Mouse (Mus musculus) limb, embryonic 11.5 days (tissue): ENCODE measurements around the gene Clpb. TPM values are rescaled to one million over a fixed set of nuclear protein-coding genes. Genes with fewer than 3 reads are reported as not detected.
A peak's percentile ranks its signal among the peaks of the same experiment; 100 is the strongest.

Source experiments
- ATAC-seq: fragments of 200-750 bp; cut with Nextera tagmentation; 2 replicates; pipeline ENCODE4 v1.8.0; 2017; ENCODE audit warnings: low read depth; ENCODE audit not compliant: insufficient number of reproducible peaks, low FRiP score, low TSS enrichment
- DNase-seq: peaks from one replicate; pipeline ENCODE4 v3.0.0-alpha.2; 2015; ENCODE audit warnings: low spot score
- H3K27ac ChIP-seq: fragments of 300-500 bp; sonication (generic); replicated peaks from 2 replicates; pipeline ENCODE4 v1.5.1; 2014; ENCODE audit warnings: low read depth, mild to moderate bottlenecking, low read length
- H3K27me3 ChIP-seq: fragments of 300-500 bp; sonication (generic); 2 replicates; pipeline ENCODE4 v1.6.1; 2014; ENCODE audit warnings: mild to moderate bottlenecking, low read length, mixed read lengths; ENCODE audit not compliant: control insufficient read depth, insufficient read depth
- H3K36me3 ChIP-seq: fragments of 300-500 bp; sonication (generic); 2 replicates; pipeline ENCODE4 v1.6.1; 2014; ENCODE audit warnings: mild to moderate bottlenecking, low read length, moderate library complexity, mixed read lengths; ENCODE audit not compliant: control insufficient read depth, insufficient read depth
- H3K4me1 ChIP-seq: fragments of 300-500 bp; sonication (generic); 2 replicates; pipeline ENCODE4 v1.6.1; 2014; ENCODE audit warnings: low read length, mixed read lengths; ENCODE audit not compliant: control insufficient read depth, insufficient read depth
- H3K4me2 ChIP-seq: fragments of 300-500 bp; sonication (generic); 2 replicates; pipeline ENCODE4 v1.6.1; 2014; ENCODE audit warnings: low read depth, mild to moderate bottlenecking, moderate library complexity; ENCODE audit not compliant: severe bottlenecking
- H3K4me3 ChIP-seq: fragments of 300-500 bp; sonication (generic); 2 replicates; pipeline ENCODE4 v1.5.1; 2014; ENCODE audit warnings: low read depth, low read length
- H3K9ac ChIP-seq: fragments of 300-500 bp; sonication (generic); 2 replicates; pipeline ENCODE4 v1.6.1; 2014; ENCODE audit warnings: mild to moderate bottlenecking, low read length
- H3K9me3 ChIP-seq: fragments of 300-500 bp; sonication (generic); 2 replicates; pipeline ENCODE4 v1.6.1; 2016; ENCODE audit warnings: low read length; ENCODE audit not compliant: control insufficient read depth
- WGBS: fragments of 180-500 bp; shearing (Covaris S2); extraction: QIAGEN DNeasy Blood & Tissue Kit; methylation state at CpG from one replicate; pipeline ENCODE4 v1.1.7; 2014; 5-methylcytosine and 5-hydroxymethylcytosine counted together
- polyA plus RNA-seq: library from polyadenylated mRNA; unstranded; fragments of >200 nt; fragmentation: Nextera tagmentation; extraction: Ambion mirVana; gene quantifications from 2 replicates; pipeline ENCODE4 v1.2.1, GENCODE M21; 2014

The Clpb gene
- polyA plus RNA-seq, 1 experiment from 2014 or later = 46.0 TPM

DNA sequence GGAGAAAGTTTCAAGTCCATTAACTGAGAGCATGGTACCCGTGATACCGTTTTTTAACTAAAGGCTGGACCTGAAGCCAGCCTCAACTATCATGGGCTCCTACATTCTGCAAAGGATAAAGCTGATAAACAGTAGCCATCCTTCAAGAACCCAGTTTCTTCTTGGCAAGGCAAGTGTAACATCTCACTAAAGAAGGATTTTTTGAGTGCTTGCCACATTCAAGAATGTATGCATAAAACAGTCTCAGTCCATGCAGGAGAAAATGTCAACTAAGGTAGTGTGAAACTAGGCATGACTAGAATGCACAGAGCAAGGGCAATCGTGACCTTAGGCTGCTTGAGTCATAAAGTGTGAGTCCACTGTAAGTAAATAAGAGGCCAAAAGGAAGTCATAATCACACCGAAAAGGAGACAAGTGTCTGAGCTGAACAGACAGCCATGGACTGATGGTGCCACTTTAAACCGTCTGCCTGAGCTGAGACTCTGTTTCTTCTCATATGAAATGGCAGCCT, 51.7 kb downstream of the Clpb start:
- Histone ChIP-seq H3K4me2 (no peak overlapping the region), H3K9ac (no peak overlapping the region), H3K27ac (no peak overlapping the region), H3K27me3 (no peaks in the 10 kb centered on the region), H3K9me3 (no peaks in the 10 kb centered on the region), H3K4me3 (no peak overlapping the region), H3K4me1 (no peaks in the 10 kb centered on the region), H3K36me3 (no peaks in the 10 kb centered on the region)
- DNase-seq (no peak), ATAC-seq (no peak)
- 78% methylated on average over 5 of the region's 5 CpGs for WGBS

DNA sequence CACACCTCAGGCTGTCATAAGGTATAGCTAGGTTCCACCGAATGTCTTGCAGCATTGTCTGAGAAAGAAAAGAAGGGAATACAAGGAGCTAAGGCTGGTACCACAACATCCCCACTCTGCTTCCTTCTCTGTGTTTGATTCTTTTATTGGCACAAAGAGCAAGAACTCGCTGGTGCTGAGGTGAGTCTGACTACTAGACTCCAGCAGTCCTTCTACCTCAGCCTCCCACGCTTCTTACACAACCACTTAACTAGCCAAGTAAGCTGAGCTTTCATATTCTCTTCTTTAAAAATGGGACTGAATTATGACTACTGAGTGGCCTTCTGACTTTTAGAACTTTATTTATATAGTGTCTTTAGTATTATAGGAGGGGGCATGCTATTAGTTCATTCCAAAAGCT, 56.9 kb downstream of the Clpb start:
- Histone ChIP-seq H3K36me3 (no peaks in the 10 kb centered on the region), H3K27ac (no peak overlapping the region), H3K4me2 (no peak overlapping the region), H3K9me3 (no peaks in the 10 kb centered on the region), H3K27me3 (no peaks in the 10 kb centered on the region), H3K4me1 (no peaks in the 10 kb centered on the region), H3K9ac (no peak overlapping the region), H3K4me3 (no peak overlapping the region)
- no peak for DNase-seq
- no peak for ATAC-seq
- 88% methylated on average over 3 of the region's 3 CpGs for WGBS

DNA sequence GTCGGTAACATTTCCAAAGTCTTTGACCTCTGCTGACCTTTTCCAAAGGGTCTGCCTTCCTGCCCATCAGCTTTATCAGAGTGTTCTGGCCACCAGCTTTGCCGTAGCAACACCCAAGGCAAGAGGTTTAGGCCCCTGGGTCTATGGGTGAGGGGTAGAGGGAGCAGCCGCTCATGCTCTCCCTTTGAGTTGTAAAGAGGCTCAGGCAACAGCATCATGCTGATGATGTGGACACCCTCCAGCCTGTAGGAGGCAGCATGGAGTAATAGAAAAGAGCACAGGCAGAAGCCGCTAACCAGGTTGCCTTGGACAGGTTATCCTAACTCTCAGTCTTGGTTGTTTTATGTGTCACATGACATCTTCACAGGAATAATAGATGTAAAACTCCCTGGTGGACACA, 61.6 kb downstream of the Clpb start:
- Histone ChIP-seq H3K36me3 (no peaks in the 10 kb centered on the region), H3K4me3 (no peak overlapping the region), H3K9ac (no peak overlapping the region), H3K4me2 (no peak overlapping the region), H3K27me3 (no peaks in the 10 kb centered on the region), H3K9me3 (no peaks in the 10 kb centered on the region), H3K27ac (no peak overlapping the region), H3K4me1 (0 out of 2 replicates have a peak, but pooled peaks cover 2% of the 10 kb centered on the region)
- no peak for ATAC-seq
- WGBS = 61% methylated on average over 4 of the region's 4 CpGs
- DNase-seq = peak; percentile 41

DNA sequence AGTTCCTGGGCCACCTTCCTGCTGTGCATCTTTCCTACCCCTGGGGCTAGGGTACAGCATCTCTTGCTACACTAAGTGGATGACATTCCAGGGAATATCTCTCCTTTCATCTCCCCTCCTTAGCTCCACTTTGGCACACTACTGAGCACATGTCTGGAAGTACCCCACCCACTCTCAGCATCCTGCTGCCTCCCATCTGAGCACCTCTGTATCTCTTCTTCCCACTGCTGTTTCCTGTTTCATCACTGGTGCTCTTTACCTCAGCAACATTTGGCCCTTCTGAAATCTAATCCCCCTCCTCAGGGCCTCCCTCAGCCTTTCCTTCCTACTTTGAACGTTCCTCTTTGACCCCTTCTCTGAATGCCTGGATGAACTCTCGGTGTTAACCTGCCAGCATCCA, 63.5 kb downstream of the Clpb start:
- Histone ChIP-seq H3K4me3 (no peak overlapping the region), H3K36me3 (no peaks in the 10 kb centered on the region), H3K27me3 (no peaks in the 10 kb centered on the region), H3K27ac (no peak overlapping the region), H3K9me3 (no peaks in the 10 kb centered on the region), H3K4me2 (no peak overlapping the region), H3K9ac (no peak overlapping the region), H3K4me1 (0 out of 2 replicates have a peak, but pooled peaks cover 2% of the 10 kb centered on the region)
- no peak for DNase-seq
- WGBS = 17% methylated on average over 2 of the region's 2 CpGs
- no peak for ATAC-seq

DNA sequence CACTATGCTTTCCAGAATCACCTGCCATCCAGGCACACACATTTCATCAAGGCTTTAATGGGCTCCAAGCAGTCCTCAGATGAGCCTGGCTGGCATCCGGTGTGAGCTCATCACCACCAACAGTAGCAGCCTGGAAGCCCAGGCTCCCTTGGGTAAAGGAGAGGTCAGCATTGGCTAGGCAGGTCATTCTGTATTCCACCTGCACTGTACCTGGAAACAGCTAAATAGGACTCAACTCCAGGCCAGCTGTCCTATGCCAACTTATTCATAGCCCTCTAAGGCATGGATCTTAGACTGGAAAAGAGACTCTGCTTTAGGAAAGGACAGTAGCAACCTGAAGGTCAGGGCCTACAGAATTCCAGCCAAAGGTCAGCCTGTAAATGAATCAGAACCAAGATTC, 68.7 kb downstream of the Clpb start:
- 76% methylated on average over 1 of the region's 1 CpGs for WGBS
- Histone ChIP-seq H3K4me3 (no peak overlapping the region), H3K36me3 (no peaks in the 10 kb centered on the region), H3K27ac (no peak overlapping the region), H3K4me2 (no peak overlapping the region), H3K27me3 (no peaks in the 10 kb centered on the region), H3K9me3 (no peaks in the 10 kb centered on the region), H3K9ac (no peak overlapping the region), H3K4me1 (0 out of 2 replicates have a peak, but pooled peaks cover 1% of the 10 kb centered on the region)
- no peak for DNase-seq
- no peak for ATAC-seq

DNA sequence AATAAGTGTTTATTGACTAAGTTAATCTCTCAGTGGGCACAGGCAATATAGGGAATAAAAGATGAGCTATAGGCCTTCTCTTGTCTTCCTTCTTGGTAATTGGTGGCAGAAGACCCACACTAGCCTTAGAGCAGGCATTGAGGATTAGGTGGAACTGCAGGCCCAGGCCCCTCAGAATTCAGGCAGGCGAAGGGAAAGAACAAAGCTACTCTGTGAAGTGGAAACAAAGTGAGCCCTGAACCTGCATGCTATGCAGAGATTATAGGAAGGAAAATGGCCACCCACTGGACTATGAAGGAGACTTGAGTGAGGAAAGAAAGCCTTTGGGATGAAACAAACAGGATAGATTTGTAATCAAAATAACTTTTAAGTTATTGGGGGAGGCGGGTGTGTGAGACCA, 69.6 kb downstream of the Clpb start:
- WGBS = 86% methylated on average over 2 of the region's 2 CpGs
- Histone ChIP-seq H3K9ac (no peak overlapping the region), H3K27ac (no peak overlapping the region), H3K4me2 (no peak overlapping the region), H3K4me3 (no peak overlapping the region), H3K36me3 (no peaks in the 10 kb centered on the region), H3K4me1 (no peaks in the 10 kb centered on the region), H3K27me3 (no peaks in the 10 kb centered on the region), H3K9me3 (no peaks in the 10 kb centered on the region)
- DNase-seq (no peak), ATAC-seq (no peak)

DNA sequence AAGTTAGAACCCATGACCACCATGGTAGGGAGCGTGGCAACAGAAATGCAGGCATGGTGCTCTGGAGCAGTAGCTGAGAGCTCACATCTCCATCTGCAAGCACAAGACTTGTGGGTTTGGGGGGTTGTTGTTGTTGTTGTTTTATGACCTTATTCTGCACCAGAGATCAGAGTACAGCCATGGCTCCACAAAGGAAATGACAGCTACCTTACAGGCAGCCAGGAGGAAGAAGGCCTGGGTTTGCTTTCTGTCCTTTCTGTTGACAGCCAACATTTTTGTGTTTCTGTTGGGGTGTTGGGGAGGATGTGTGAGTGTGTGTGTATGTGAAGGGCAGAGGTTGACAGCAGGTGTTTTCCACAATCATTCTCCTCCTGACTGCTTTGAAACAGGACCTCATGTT, 71.9 kb downstream of the Clpb start:
- DNase-seq (no peak), ATAC-seq (no peak)
- Histone ChIP-seq H3K4me1 (0 out of 2 replicates have a peak, but pooled peaks cover 2% of the 10 kb centered on the region), H3K36me3 (no peaks in the 10 kb centered on the region), H3K9me3 (no peaks in the 10 kb centered on the region), H3K4me2 (no peak overlapping the region), H3K27me3 (no peaks in the 10 kb centered on the region), H3K4me3 (no peak overlapping the region), H3K9ac (no peak overlapping the region), H3K27ac (no peak overlapping the region)
- WGBS = 95% methylated on average over 1 of the region's 1 CpGs

DNA sequence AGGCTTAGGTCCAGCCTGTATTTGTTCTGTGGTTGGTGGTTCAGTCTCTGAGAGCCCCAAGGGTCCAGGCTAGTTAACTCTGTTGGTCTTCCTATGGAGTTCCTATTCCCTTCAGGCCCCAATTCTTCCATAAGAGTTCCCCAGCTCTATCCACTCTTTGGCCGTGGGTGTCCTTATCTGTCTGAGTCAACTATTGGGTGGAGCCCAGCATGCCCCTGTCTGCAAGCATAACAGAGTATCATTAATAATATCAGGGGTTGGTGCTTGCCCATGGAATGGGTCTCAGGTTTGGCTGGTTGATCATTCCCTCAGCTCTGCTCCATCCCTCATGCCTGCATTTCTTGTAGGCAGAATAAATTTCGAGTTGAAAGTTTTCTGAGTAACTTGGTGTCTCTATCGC, 74.3 kb downstream of the Clpb start:
- Histone ChIP-seq H3K27ac (no peak overlapping the region), H3K36me3 (no peaks in the 10 kb centered on the region), H3K9me3 (no peaks in the 10 kb centered on the region), H3K4me3 (no peak overlapping the region), H3K9ac (no peak overlapping the region), H3K4me1 (0 out of 2 replicates have a peak, but pooled peaks cover 2% of the 10 kb centered on the region), H3K27me3 (no peaks in the 10 kb centered on the region), H3K4me2 (no peak overlapping the region)
- DNase-seq (no peak), ATAC-seq (no peak)
- WGBS = 88% methylated on average over 3 of the region's 3 CpGs

DNA sequence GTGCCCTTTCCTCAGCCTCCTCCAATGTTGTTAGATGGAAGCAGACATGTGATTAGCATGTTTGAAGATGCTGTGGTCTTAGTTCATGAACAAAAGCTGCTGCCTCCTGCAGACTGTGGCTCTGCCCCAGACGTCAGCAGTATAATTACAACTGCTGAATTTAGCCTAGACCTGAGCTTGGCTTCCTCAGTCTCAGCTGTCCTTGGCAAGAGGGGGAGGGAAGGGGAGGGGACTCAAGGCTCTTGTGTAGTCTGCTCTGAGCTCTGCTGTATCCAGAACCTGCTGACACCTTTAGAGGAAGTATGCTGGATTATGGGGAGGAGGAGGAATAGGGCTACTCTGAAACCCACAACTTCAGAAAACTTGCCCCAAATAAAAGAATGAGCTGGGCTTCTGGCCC, 76.2 kb downstream of the Clpb start:
- ATAC-seq (no peak), DNase-seq (peak; percentile 22)
- no peak overlapping the region for H3K4me3 ChIP-seq
- no peaks in the 10 kb centered on the region for H3K27me3 ChIP-seq
- no peak overlapping the region for H3K27ac ChIP-seq
- 0 out of 2 replicates have a peak, but pooled peaks cover 2% of the 10 kb centered on the region for H3K4me1 ChIP-seq
- no peaks in the 10 kb centered on the region for H3K36me3 ChIP-seq
- H3K9ac ChIP-seq = no peak overlapping the region
- no peak overlapping the region for H3K4me2 ChIP-seq
- H3K9me3 ChIP-seq = no peaks in the 10 kb centered on the region
- 6% methylated on average over 1 of the region's 1 CpGs for WGBS
